Mouse (Mus musculus) thymus, adult 18-20 months (tissue): ENCODE measurements at regions not wholly inside any gene's neighbourhood (a gene's known extent, or its start where the extent isn't known, plus 50 kb on each side); places are given as distances from the start of the nearest gene placed in this dataset.

Source experiments
- DNase-seq, 2 experiments: peaks; one replicate each; pipeline ENCODE4 v3.0.0; 2022; ENCODE audit warnings: mixed read lengths in 2 of 2

DNA sequence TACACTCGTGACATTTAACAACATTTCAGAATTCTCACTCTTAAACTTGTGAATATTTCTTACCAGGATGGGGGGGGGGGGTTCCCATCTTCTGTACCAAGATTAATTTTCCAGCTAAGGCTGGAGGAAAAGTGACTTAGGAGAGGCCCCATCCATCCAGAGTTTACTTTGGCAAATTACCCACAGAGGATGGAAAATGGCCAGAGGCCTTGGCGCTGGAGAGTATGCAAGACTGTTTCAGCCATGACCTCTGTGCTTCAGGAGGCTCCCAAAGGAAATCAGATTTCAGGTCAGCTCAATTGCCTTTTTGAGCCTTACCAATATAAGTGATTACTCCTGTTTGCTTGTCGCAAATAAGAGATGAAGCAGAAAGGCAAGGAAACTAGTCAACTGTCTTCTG, 143.4 kb upstream of the F930015N05Rik start:
- no peak for DNase-seq

DNA sequence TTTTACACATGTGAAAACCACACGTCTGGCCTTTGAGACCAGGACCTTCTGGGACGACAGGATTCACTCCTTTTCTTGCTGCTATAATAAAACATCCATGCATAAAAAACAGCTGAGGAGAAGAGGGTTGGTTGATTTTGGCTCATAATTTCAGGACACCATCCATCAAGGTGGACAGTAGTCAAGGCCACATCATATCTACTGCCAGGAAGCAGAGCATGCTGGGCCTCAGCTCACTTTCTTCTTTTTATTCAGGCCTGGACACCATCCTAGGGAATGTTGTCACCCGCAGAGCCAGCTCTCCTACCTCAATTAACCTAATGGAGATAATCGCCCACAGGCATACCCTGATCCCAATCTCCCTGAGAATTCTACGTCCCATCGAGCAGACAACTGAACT, 149.6 kb upstream of the F930015N05Rik start:
- no peak for DNase-seq

DNA sequence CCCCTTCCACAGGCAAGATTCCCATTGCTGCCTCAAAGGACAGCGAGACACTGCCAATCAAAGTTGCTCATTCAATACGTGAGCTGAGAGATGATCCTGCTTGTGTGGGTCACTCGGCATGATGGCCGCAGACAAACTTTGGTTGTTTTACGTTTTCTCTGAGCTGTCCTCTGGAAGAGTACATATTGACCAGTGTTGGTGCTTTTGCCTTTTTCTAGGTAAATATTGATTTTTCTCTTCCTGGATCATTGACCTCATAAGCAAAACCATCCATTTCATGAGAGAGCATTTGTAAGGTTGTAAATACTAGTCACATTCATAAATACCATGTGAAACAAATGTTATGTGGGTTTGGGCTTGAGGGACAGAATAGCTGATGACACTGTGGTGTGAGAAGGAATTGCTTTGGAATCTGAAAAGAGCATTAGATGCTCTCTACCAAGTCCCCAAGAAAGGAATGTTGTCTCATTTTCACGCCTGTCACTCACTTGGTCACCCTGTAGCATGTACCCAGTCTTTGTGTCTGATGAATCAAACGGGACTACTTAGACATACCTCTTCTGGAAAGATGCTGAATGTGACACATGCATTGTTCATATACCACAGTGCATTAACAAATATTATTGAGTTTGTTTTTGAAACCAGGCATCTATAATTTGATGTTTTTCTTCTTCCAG, 150.7 kb upstream of the F930015N05Rik start:
- no peak for DNase-seq

DNA sequence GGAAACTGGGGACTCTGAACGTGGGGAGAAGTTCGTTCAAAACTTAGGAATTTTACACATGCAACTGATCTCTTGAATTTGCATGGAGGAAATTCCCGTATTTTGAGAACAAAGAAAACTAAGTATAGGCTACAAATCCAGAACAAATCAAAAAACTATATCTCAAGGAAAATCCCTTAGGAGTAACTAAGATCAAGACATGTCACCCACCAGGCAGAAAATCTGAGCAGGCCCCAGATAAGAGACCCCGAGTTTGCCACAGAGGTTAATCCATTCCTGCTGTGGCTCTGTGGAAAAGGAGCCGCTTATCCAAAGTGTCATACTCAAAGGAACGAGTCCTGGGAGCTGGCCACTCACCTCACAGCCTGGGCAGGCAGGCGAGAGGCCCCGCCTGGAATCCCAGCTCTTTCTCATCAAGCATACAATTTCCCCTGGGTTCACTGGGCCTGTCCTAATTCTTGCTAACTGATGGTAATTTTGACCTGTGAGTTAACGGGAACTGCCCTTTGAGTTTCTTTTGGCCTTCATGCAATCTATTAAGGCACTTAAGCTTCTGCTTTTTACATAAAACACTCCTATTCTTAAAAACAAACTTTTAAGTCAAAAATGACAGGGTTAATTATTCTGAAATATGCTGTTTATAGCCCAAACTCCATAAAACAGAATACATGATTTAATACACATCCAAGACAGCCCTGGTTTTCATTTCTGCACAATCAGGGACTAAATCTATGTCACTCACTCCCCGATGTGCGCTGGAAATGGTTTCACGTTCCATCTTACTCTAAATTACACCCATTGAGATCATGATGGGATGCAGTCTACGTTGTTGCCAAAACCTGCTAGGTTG, 151.5 kb upstream of the F930015N05Rik start:
- no peak for DNase-seq

DNA sequence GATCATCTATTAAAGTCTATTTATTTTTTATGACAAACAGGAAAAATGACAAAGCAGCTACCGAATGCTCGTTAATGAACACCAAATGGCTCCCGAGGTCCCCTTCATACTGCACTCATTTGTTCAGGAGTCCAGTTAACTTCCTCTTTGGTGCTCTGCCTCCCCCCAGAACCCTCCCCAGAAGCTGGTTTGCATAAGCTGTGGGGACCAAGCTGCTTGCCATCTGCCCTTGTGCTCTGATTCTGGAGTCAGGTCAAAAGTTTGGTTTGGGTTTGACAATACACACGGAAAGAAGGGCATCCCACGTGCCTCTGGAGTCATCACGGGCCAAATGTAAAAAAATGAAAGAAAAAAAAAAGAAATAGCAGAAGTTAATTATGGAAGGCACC, 152.1 kb upstream of the F930015N05Rik start:
- DNase-seq = no peak

DNA sequence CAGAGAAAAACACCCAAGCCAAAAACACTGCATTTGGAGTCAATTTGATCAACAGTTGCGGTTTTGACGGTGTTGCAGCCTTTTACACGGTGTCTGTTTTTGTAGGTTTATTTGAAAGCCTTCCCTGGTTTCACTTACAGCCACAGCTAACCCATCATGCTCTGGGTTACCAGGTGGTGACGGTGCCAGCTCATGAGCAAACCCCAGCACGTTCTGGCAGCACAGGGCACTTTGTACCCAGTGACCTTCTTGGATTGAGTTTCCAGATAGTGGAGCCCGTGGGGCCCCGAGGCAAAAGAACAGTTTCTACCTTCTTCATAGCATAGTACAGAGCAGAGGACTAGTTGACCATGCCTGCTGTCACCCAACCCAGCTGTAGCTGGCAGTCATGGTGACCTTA, 152.6 kb upstream of the F930015N05Rik start:
- no peak for DNase-seq

DNA sequence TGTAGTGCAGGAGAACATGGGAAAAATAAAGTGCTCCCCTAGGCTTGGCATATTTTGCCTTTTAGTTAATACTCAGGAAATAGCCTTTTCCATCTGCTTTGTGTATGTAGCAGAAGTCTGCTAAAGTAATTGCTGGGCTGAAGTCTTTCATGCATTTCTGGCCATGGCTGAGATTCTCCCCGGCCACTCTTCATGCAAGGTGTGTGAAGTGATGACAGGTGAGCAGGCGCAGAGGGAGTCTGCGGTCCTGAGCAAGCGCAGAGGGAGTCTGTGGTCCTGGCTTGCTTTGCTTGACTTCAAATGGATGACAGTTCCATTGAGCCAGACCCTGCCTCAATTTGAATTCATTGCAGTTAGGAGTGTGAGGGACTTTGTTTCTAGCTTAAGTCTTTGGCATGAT, 153.6 kb upstream of the F930015N05Rik start:
- no peak for DNase-seq

DNA sequence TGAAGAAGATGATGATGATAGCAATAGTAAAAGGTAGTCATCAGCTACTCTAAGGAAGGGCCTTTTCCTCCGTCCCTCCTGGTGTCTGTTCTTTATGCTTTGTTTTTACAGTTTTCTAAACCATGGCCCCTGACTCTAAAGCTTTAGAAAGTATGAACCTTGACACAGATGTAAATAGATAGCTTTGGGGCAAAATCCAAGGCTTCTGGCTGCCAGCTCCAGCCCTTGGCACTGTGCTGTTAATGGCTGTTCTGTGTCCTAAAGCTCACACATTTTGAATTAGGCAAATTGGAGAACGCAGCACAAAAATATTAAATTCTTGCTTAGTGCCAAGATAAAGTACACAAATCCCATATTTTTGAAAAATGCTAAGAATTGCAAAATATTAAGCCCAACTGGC, 155.8 kb upstream of the F930015N05Rik start:
- DNase-seq = no peak

DNA sequence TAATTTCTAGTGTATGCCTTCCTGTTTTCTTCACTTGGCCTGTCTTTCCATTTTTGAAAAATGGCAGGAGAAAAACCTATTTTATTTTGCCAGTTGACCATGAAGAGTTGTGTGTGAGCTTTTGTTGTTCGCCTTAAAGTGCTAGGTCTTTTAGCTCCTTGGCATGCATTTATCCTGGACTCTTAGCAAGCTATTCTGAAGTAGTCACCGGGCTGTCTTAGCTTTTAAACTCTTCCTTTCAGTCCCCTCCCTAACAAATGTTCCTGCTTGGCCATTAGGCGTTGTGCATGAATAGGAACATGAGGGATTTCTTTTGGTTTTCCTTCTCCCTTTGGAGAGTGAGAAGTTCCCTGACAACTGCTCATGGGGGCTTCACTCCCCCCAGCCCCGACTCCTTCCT, 160.9 kb upstream of the F930015N05Rik start:
- no peak for DNase-seq

DNA sequence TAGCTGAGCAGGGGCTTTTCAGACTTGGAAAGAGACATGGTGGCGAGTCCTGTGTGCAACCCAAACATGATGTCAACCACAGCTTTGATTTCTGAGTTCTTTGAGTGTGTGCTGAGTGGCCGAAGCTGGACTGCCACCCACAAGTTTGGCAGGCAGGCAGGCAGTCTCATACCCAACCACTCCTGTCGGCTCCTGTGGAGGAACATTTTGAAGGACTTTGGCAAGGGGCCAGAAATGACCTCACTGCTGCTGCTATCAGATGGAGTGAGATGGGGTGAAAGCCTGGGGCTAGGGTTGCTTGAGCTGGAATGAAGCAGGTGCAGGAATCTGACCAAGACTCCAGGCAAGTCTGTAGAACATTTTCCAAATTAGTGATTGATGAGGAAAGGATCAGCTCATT, 162.7 kb upstream of the F930015N05Rik start:
- no peak for DNase-seq

DNA sequence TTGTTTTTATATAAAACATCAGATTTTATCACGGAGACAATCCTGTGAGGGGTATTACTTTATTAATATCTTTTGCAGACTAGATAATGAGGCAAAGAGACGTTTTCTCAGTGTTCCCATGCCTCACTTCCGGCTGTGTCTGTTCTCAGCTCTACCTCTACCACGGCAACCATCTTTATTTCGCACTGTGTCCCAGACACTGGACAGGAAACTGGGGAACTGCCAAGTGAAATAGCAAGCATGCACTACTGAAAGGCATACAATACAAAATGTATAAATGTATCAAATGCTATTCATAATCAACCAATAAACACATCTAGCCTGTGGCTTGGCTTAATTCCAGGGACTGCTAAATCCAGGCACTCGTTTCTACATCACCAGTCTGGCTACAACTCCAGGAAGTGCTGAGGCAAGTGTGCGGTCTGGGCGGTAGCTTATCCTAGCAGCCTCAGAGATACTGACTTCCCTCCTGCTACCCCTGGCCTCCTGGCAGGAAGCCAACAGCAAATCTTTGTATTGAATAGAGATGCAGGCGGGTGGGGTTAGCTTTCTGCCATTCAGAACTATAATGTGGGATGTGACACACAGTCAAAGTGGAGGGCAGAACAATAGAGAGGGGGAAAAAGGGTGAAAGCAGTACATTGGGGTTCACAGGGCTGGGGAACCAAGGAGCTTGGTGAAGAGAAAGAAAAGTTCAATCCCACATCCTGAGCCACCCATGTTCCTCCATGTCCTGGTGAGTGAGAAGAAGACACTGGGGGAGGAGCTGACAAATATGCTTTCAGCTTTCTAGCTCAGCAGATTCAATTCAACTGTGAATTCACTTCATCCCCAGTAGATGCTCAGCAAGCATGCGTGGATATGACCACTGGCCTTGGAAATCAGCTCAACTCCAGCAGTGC, 164.0 kb upstream of the F930015N05Rik start:
- peak in 1 of 2 experiments; percentile 2 for DNase-seq

DNA sequence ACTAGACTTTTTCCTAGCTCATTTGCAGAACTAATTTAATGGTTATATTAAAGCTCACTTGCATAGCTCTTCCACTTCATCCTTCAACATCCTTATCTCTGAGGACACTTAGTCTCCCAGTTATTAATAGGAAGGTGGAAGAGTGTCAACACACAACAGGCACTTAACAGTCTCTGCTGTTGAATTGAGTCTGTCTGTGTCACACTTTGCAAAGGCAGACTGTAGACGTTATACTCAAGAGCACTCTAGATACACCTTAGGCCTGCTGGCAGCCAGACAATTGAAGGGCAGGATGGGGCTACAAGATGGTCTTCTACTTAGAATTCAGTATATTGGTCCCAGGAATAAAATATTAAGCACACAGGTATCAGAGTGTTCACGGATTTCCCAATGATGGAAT, 172.6 kb upstream of the F930015N05Rik start:
- DNase-seq = no peak

DNA sequence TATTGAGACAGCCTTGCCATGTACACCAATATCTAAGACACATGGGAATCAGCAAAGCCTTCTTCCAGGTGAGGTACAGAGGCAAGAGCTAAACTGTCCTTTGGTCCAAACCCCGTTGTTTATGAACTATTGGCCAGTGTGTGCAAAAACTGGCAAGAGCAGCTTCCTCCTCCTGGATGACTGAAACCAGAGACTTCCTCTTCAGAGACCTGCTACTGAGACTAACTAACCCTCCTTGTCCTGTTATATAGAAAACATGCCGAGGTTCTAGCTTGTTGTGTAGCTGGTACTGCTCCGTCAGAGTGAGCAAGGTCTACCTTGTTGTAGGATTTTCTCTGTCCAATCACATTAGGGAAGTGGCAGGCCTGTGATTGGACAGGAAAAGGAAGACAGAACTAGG, 174.3 kb upstream of the F930015N05Rik start:
- DNase-seq = no peak

DNA sequence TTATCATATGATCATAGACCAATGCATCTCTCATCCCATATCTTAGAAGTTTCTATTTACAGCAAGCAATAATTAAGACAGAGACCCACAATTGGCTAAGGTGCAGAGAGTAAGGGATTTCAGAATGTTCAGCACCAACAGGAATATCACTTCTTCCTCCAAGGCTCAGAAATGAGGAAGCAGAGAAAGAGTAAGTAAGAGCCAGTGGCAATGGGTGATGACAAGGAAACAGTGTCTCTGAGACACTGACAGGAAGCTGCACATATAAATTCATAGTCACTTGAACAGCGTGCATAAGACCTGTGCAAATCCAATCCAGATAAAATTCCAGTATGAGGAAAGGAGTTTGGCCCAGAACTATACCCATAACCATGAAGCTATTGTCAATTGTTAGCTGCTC, 178.7 kb upstream of the F930015N05Rik start:
- no peak for DNase-seq

DNA sequence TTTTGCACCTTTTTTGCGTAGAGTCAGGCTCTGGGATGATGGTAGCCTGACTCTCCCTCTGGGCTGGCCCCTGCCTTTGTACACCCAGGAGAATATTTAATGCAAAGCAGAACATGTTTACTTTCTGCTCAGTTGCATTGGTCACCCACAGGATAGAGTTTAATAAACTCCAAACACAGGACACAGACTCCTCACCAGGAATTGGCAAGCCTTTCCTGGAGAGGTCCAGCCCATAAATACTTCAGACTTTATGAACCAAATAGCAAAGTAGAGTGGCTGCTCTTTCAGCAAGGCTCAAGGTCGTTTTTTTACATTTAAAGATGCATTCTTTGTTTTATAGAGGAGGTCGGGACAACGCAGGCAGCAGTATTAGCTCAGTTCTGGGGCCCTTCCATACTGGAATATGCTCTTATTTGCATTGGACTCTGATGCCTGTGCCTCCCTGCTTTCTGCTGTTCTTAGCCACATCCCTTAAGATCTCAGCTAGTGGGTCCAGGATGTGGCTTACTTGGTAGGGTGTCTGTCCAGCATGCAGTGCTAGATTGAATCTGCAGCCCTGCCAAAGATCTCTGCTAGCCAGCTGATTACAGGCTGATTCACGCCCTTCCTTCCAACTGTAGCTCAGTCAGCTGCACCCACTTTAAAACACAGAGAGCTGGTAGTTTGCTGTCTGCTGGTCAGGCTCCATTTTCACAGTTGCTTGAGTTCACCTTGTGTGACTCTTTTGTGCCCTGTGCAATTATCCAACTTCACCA, 182.4 kb upstream of the F930015N05Rik start:
- no peak for DNase-seq

DNA sequence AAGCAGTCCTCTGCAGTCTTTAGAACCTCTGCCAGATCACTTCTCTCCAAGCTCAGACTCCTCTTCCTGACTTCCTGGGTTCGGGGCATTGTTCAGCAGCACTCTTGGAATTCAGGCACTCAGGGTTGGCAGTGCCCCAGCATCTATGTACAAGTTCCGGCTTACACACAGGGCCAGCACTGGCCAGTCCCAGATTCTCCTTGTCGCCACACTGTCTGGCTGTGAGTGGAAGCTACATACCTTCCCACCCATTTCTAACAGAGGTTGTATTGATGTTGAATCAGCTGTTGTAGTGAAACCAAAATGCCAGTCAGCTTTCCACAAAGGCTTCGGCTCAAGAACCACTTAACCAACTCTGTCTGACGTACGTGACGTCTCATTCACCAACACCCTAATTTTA, 190.7 kb upstream of the F930015N05Rik start:
- no peak for DNase-seq

DNA sequence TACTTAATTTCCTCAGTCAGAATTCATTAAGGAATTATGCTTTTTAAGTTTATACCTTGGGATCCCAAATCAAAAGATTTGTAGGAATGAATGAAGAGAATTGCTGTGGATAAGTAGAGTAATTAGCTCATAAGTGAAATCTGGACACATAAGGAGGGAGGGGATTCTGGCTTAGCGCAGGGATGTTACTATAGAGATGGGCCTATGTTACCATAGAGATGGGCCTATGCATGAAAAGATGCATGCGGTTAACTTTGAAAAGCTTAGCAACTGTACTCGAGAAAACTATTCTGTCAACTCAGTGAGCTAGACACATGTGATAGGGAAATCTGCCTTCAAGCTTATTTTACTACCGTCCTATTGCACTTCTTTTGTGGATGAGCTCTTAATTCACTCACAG, 204.5 kb upstream of the F930015N05Rik start:
- no peak for DNase-seq

DNA sequence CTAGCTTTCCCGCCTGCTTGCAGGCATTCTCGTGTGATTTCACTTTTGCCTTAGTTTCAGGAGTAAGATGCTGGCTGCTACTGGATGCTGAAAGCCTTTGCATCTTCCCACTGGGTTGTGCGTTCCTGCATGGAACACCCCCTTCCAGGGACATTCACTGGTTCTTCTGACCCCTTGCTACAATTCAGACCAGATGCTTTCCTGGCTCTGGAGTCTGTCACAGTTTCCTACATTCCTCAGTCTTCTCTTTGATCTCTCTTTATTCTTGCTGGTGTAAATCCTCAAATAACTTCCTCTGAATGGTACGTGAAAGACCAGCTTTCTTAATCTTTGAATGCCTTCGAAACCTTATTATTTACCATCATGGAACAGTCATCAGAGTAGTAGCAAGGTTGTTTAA, 206.7 kb upstream of the F930015N05Rik start:
- no peak for DNase-seq

DNA sequence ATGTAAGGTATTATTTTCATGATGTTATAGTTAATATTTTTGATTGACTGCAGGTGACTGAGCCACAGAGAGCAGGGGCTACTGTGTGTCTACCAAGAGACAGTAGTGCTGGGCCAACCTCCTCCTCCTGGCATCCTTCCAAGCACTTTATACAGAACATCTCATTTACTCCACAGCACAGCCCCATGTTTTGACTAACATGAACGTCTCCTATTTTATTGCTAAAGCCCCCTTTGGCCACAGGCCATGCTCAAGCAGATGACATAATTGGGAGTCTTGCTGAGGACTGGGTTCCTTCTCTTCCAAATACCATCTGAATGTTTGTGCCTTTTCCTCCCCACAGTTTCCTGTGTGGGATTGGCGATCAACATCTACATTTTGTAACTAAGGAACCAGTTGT, 211.5 kb upstream of the F930015N05Rik start:
- no peak for DNase-seq

DNA sequence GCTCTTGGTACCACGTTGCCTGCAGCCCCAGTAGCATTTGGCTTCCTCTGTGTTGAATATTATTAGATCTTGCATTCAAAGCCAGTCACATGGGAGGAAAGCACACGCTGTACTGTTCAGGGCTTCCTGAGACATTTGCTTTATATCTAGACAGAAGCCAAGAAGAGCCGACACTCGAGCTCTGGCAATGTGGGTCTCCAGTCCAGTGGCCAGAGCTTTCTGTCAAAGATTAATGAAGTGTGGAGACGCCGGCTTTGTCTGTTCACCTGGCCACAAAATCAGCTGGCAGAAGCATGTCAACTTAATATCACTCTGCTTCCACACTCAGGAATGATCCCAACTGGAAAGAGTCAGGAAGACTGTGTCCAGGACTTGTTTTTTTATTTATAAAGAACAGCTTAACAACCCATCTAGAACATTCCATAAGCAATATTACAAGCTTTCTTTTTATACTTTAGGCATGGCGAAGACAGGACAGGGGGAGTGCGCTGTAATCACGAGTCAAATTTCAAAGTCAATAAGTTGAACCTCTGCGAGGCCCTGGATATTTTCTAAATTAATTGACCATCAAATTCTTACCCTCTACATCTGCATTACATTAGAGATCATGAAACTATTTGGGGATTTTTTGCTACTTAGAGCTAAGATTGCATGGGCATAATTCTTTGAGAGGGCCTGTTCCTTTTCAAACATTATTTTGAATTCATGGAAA, 214.3 kb upstream of the F930015N05Rik start:
- DNase-seq = no peak

DNA sequence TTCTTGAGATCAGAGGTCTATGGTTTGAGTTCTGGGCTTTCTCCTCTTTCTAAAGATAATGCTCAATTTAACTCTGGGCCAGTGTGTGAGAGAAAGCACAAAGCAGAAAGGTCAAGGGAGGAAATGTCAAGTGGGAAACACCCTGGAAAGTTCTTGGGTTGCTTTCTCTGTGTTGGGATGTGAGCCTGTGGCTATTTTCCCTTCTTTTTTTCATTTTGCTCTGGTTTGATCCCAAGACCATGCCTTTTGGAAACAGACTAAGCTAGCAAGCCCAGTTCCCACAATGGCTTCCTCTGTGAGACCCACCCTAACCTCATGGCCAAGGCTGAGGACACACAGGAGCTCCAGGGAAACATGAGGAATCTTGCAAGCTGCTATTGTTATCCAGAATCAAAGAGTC, 216.4 kb upstream of the F930015N05Rik start:
- no peak for DNase-seq

DNA sequence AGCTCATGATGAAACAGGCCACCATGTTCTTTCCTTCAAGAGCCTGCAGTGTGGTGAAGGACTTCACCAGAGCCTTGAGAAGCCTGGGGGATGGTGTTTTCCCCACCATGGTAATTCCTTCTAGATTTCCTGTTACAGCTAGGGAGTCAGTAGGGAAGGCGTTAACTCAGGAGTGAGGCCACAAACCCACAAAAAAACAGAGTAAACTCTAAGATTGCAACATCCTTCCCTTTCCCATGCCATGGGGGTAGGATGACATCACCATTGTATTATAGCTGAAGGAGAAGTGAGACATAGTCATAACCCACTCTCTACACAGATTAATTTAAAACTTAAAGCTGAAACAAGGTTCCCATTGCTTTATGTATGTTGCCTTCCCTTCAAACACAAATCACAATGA, 218.7 kb upstream of the F930015N05Rik start:
- no peak for DNase-seq
